Mouse (Mus musculus) liver, embryonic 11.5 days (tissue): Measurements from ENCODE around the gene Sdk1. TPM values are rescaled to one million over a fixed set of nuclear protein-coding genes. Genes with fewer than 3 reads are reported as not detected.

ENCODE experiments used
- ATAC-seq: fragments of 200-750 bp; cut with Nextera tagmentation; replicated peaks from 2 replicates; pipeline ENCODE4 v1.8.0; 2017; ENCODE audit warnings: moderate number of reproducible peaks, mild to moderate bottlenecking, moderate TSS enrichment, moderate library complexity; ENCODE audit not compliant: low FRiP score
- DNase-seq: peaks from one replicate; pipeline ENCODE4 v3.0.0-alpha.2; 2017; ENCODE audit warnings: low spot score
- H3K27ac ChIP-seq: fragments of 300-500 bp; sonication (generic); 2 replicates; pipeline ENCODE4 v1.5.1; 2014; ENCODE audit warnings: mild to moderate bottlenecking, low read depth, low read length, control low read depth
- H3K27me3 ChIP-seq: fragments of 300-500 bp; sonication (generic); replicated peaks from 2 replicates; pipeline ENCODE4 v1.6.1; 2014; ENCODE audit warnings: low read length, mixed read lengths; ENCODE audit not compliant: control insufficient read depth, insufficient read depth
- H3K36me3 ChIP-seq: fragments of 300-500 bp; sonication (generic); 2 replicates; pipeline ENCODE4 v1.6.1; 2014; ENCODE audit warnings: mild to moderate bottlenecking, low read length, moderate library complexity, mixed read lengths; ENCODE audit not compliant: control insufficient read depth, insufficient read depth
- H3K4me1 ChIP-seq: fragments of 300-500 bp; sonication (generic); replicated peaks from 2 replicates; pipeline ENCODE4 v1.6.1; 2014; ENCODE audit warnings: low read length, mixed read lengths; ENCODE audit not compliant: control insufficient read depth, insufficient read depth
- H3K4me2 ChIP-seq: fragments of 300-500 bp; sonication (generic); 2 replicates; pipeline ENCODE4 v1.6.1; 2014; ENCODE audit warnings: mild to moderate bottlenecking, control low read depth, moderate library complexity
- H3K4me3 ChIP-seq: fragments of 300-500 bp; sonication (generic); 2 replicates; pipeline ENCODE4 v1.5.1; 2014; ENCODE audit warnings: low read depth, low read length, control low read depth
- H3K9ac ChIP-seq: fragments of 300-500 bp; sonication (generic); 2 replicates; pipeline ENCODE4 v1.6.1; 2014; ENCODE audit warnings: low read depth, low read length, control low read depth
- H3K9me3 ChIP-seq: fragments of 300-500 bp; sonication (generic); 2 replicates; pipeline ENCODE4 v1.6.1; 2016; ENCODE audit warnings: low read length, inconsistent platforms, mixed read lengths; ENCODE audit not compliant: control insufficient read depth
- WGBS: fragments of 180-500 bp; shearing (Covaris S2); extraction: QIAGEN DNeasy Blood & Tissue Kit; methylation state at CpG from one replicate; pipeline ENCODE4 v1.1.7; 2014; 5-methylcytosine and 5-hydroxymethylcytosine counted together
- polyA plus RNA-seq: library from polyadenylated mRNA; unstranded; fragments of >200 nt; fragmentation: Nextera tagmentation; extraction: Ambion mirVana; gene quantifications from 2 replicates; pipeline ENCODE4 v1.2.1, GENCODE M21; 2014

Sdk1 gene
- polyA plus RNA-seq, 1 experiment from 2014 or later: 0.53 TPM

DNA sequence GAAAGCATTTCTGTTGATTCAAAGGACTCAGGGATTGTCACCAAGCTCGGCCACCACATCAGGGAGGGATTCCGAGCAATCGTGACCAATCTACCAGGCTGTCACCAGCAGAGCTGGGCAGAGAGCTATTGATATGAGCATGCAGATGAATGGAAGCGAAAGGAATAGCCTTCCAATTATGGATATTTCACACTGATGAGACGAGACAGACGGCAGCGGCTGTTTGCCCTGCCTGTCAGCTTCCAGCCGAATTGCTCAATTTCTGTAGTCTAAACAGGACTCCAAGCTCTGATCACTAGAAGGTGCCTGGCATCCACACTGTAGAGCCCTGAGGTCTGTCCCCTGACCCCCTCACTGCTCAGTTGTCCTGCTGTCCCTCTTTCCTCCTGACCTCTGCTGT is 699.3 kb downstream of the Sdk1 start:
- Histone ChIP-seq H3K36me3 (no peaks in the 10 kb centered on the region), H3K4me1 (no peaks in the 10 kb centered on the region), H3K4me3 (no peak overlapping the region), H3K27me3 (no peaks in the 10 kb centered on the region), H3K27ac (no peak overlapping the region), H3K9me3 (no peaks in the 10 kb centered on the region), H3K9ac (no peak overlapping the region), H3K4me2 (no peak overlapping the region)
- 77% methylated on average over 8 of the region's 8 CpGs for WGBS
- DNase-seq: no peak
- no peak for ATAC-seq

GRCm38 (mm10) chr5:141950791-141951190 is 709.5 kb downstream of the Sdk1 start:
- DNase-seq (no peak), ATAC-seq (no peak)
- no peaks in the 10 kb centered on the region for H3K4me1 ChIP-seq
- H3K36me3 ChIP-seq: no peaks in the 10 kb centered on the region
- 79% methylated on average over 11 of the region's 11 CpGs for WGBS
- no peak overlapping the region for H3K4me2 ChIP-seq
- H3K9me3 ChIP-seq: no peaks in the 10 kb centered on the region
- no peaks in the 10 kb centered on the region for H3K27me3 ChIP-seq
- H3K9ac ChIP-seq: no peak overlapping the region
- H3K27ac ChIP-seq: no peak overlapping the region
- no peak overlapping the region for H3K4me3 ChIP-seq

- no peak for DNase-seq
- H3K4me1 ChIP-seq: no peaks in the 10 kb centered on the region
- no peak for ATAC-seq
- H3K9ac ChIP-seq: no peak overlapping the region
- 54% methylated on average over 2 of the region's 2 CpGs for WGBS
- no peak overlapping the region for H3K27ac ChIP-seq
- H3K27me3 ChIP-seq: no peaks in the 10 kb centered on the region
- H3K4me3 ChIP-seq: no peak overlapping the region
- no peak overlapping the region for H3K4me2 ChIP-seq
- no peaks in the 10 kb centered on the region for H3K36me3 ChIP-seq
- no peaks in the 10 kb centered on the region for H3K9me3 ChIP-seq
These were observed 711.0 kb downstream of the Sdk1 start for GRCm38 (mm10) chr5:141952270-141952669.

GRCm38 (mm10) chr5:141952708-141953490 is 711.6 kb downstream of the Sdk1 start:
- ATAC-seq (no peak), DNase-seq (no peak)
- 74% methylated on average over 7 of the region's 7 CpGs for WGBS
- Histone ChIP-seq H3K4me1 (no peaks in the 10 kb centered on the region), H3K9me3 (no peaks in the 10 kb centered on the region), H3K9ac (no peak overlapping the region), H3K27ac (no peak overlapping the region), H3K4me2 (no peak overlapping the region), H3K27me3 (no peaks in the 10 kb centered on the region), H3K4me3 (no peak overlapping the region), H3K36me3 (no peaks in the 10 kb centered on the region)

DNA sequence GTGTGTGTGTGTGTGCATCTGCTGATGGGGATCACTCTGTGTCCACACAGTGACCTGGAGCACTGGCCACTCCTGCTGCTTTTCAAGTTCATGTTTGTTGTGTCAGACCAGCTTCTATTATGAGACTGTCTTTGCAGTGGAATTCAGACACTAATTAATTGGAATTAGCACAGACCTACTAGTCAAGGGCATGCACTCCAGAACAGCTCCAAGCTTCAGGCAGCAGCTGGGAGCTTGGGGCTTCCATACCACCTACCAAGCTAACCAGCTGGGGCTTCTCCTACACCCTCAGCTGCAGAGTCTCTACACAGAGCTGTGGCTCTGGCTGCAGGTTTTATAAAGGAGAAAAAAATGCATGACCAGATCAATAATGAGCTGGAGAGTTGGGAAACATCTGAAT is 729.8 kb downstream of the Sdk1 start:
- no peak overlapping the region for H3K4me3 ChIP-seq
- H3K9ac ChIP-seq: no peak overlapping the region
- no peaks in the 10 kb centered on the region for H3K27me3 ChIP-seq
- no peaks in the 10 kb centered on the region; the same call in 1 of the 2 replicates for H3K4me1 ChIP-seq
- H3K27ac ChIP-seq: no peak overlapping the region
- ATAC-seq: no peak
- no peak for DNase-seq
- no peaks in the 10 kb centered on the region for H3K36me3 ChIP-seq
- H3K9me3 ChIP-seq: no peaks in the 10 kb centered on the region
- no peak overlapping the region for H3K4me2 ChIP-seq

GRCm38 (mm10) chr5:141979511-141979910 is 738.2 kb downstream of the Sdk1 start:
- Histone ChIP-seq H3K4me2 (no peak overlapping the region), H3K9ac (no peak overlapping the region), H3K27ac (no peak overlapping the region), H3K4me3 (no peak overlapping the region), H3K36me3 (no peaks in the 10 kb centered on the region), H3K27me3 (no peaks in the 10 kb centered on the region), H3K4me1 (no peaks in the 10 kb centered on the region; the same call in 1 of the 2 replicates), H3K9me3 (no peaks in the 10 kb centered on the region)
- no peak for DNase-seq
- ATAC-seq: no peak

- H3K4me3 ChIP-seq: no peak overlapping the region
- H3K27ac ChIP-seq: no peak overlapping the region
- H3K27me3 ChIP-seq: no peaks in the 10 kb centered on the region
- no peaks in the 10 kb centered on the region for H3K9me3 ChIP-seq
- H3K36me3 ChIP-seq: no peaks in the 10 kb centered on the region
- no peak overlapping the region for H3K9ac ChIP-seq
- H3K4me1 ChIP-seq: no peaks in the 10 kb centered on the region; the same call in 1 of the 2 replicates
- no peak for ATAC-seq
- DNase-seq: no peak
- H3K4me2 ChIP-seq: no peak overlapping the region
- 79% methylated on average over 6 of the region's 6 CpGs for WGBS
These were observed 739.5 kb downstream of the Sdk1 start for GRCm38 (mm10) chr5:141980746-141981145.

DNA sequence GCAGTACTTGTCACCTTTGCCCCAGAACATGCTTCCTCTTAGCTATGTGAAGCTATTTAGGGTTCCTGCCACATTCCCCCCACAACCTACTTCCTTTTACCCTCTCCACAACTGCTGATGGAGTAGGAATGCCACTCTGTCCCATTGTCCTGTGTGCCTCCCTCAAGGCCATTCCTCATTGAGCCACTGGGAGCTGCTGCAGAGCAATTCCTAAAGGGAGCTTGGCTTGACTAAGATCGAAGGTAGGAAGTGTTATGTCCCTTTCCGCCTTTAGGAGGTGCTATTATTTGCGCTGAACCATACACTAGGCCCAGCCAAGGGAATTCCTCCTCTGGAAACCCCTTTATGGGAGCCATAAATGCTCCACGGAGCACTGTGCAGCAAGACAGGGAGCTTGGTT is 743.0 kb downstream of the Sdk1 start:
- no peak overlapping the region for H3K4me3 ChIP-seq
- H3K36me3 ChIP-seq: no peaks in the 10 kb centered on the region
- H3K27ac ChIP-seq: no peak overlapping the region
- H3K4me1 ChIP-seq: no peaks in the 10 kb centered on the region
- WGBS: 72% methylated on average over 4 of the region's 4 CpGs
- no peak overlapping the region for H3K9ac ChIP-seq
- H3K4me2 ChIP-seq: no peak overlapping the region
- ATAC-seq (no peak), DNase-seq (no peak)
- no peaks in the 10 kb centered on the region for H3K27me3 ChIP-seq
- no peaks in the 10 kb centered on the region for H3K9me3 ChIP-seq

DNA sequence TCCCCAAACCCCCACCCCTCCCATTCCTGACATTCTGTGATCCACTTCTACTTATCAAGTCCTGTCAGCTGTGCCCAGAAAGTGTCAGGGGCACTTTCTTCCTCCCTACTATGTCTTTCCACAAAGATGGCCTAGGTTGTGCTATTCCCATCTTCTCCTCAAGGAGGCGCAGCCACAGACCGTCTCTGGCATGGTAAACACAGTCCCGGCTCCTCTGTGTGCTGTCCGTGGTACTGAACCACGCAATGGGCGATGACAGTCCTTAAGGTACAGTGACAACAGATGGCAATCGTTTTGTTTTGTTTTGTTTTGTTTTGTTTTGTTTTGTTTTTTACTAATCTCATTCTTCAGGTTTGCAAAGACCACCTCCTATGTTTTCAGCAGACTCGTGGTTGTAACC is 743.7 kb downstream of the Sdk1 start:
- Histone ChIP-seq H3K4me1 (no peaks in the 10 kb centered on the region), H3K27ac (no peak overlapping the region), H3K4me2 (no peak overlapping the region), H3K27me3 (no peaks in the 10 kb centered on the region), H3K9me3 (no peaks in the 10 kb centered on the region), H3K36me3 (no peaks in the 10 kb centered on the region), H3K4me3 (no peak overlapping the region), H3K9ac (no peak overlapping the region)
- peak; percentile 46 for DNase-seq
- 7% methylated on average over 8 of the region's 8 CpGs for WGBS
- ATAC-seq: no peak
